Mouse (Mus musculus): ENCODE data around the gene Aig1. TPM values are rescaled to one million over a fixed set of nuclear protein-coding genes. Genes with fewer than 3 reads are reported as not detected.

Aig1 gene
- polyA plus RNA-seq, 1 experiment from 2014 or later: 20.3 TPM

DNA sequence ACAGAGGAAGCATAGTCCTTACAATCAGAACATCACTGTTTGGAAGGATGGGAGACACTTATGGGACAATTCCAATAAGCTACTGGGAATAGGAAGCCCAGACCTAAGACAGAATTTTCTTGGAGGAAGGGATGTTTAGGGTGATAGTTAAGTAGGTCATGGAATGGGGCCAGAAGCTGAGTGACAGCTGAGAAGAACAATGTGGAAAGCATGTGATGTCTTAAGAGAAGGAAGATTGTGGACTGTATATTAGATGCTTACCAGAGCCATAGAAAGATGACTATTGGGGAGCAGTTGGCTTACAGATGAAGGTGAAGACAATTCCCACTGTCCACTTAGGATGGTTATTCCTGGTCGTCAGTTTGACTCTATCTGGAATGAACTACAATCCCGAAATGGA is 191.3 kb downstream of the Aig1 start:
- WGBS: 89% methylated on average over 2 of the region's 2 CpGs

GRCm38 (mm10) chr10:13675033-13675379 is 193.8 kb downstream of the Aig1 start:
- Histone ChIP-seq H3K9me3 (ENCODE audit: control insufficient read depth, low read length) (no peaks in the 10 kb centered on the region), H3K4me1 (replicated peaks; ENCODE audit: control insufficient read depth, insufficient read depth, low read length) (no peaks in the 10 kb centered on the region), H3K9ac (ENCODE audit: low read depth, low read length) (no peak overlapping the region), H3K4me3 (ENCODE audit: low read depth, low read length) (no peak overlapping the region), H3K27me3 (replicated peaks; ENCODE audit: control insufficient read depth, insufficient read depth, low read length) (no peaks in the 10 kb centered on the region), H3K4me2 (no peak overlapping the region), H3K27ac (ENCODE audit: low read depth, low read length) (no peak overlapping the region), H3K36me3 (ENCODE audit: control insufficient read depth, insufficient read depth, low read length) (no peaks in the 10 kb centered on the region)
- DNase-seq (ENCODE audit: low spot score) (no peak), ATAC-seq (replicated peaks; ENCODE audit: low FRiP score) (no peak)
- WGBS: 93% methylated on average over 3 of the region's 3 CpGs

More for the DNA sequence above, 191.3 kb downstream of the Aig1 start:
- no peak overlapping the region for H3K27ac ChIP-seq (ENCODE audit: low read depth, low read length)
- DNase-seq (ENCODE audit: low spot score): no peak
- no peaks in the 10 kb centered on the region for H3K36me3 ChIP-seq (ENCODE audit: control insufficient read depth, insufficient read depth, low read length)
- no peak overlapping the region for H3K9ac ChIP-seq (ENCODE audit: low read depth, low read length)
- no peak overlapping the region for H3K4me3 ChIP-seq (ENCODE audit: low read depth, low read length)
- no peaks in the 10 kb centered on the region for H3K4me1 ChIP-seq (replicated peaks; ENCODE audit: control insufficient read depth, insufficient read depth, low read length)
- H3K4me2 ChIP-seq: no peak overlapping the region
- H3K9me3 ChIP-seq (ENCODE audit: control insufficient read depth, low read length): no peaks in the 10 kb centered on the region
- H3K27me3 ChIP-seq (replicated peaks; ENCODE audit: control insufficient read depth, insufficient read depth, low read length): no peaks in the 10 kb centered on the region
- no peak for ATAC-seq (replicated peaks; ENCODE audit: low FRiP score)

DNA sequence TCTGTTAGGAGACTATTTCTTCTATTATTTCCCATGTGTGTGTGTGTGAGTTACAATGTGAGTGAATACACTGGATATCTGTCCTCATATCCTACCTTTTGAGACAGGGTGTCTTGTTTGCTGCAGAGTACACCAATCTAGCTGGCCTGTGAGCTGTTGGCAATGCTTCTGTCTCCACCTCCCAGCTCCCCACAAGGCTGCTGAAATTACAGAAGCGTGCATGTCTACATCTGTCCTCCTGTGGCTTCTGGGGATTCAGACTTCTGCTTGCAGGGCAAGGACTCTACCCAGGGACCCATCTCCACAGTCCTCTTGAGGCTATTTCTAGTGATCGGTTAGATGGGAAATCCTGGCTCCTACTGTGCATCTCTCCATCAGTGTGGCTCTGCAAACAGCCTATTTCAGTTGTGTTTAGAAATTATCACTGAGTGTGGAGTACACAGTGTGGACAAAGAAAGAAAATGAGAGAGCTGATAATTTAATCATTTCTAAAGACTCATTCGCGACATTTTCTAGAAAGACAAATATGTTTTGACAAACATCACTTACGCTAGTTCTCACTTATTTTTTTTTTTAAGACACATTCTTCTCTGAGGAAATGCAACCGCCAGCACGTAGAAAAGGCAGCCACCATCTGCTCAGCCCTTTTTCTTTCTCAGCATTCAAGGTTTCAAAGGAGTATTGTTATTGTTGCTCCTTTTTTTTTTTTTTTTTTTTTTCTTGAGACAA is 194.3 kb downstream of the Aig1 start:
- ATAC-seq (replicated peaks; ENCODE audit: low FRiP score): no peak

DNA sequence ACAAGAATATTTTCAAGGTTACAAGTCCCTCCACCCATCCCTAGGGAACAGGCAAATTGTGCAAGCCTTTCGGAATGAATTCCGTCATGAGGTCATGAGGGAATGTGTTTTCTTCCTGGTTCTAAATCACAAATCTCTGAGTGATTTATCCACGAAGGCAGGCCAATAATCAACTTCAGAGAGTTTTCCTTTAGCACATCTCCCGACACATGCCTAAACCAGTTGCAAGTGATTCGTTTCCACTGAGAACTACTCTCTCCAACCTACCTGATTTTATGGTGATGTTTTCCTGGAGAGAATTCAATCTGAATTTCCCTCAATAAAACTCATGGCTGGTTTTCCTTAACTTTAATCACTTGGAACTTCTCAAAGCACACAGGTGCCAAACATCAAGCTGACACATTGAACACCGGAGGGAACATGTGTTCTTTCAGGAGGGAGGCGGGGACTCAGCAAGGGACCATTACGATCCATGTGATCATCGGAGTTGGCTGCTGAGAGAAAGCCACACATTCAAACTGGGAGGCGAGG is 201.5 kb downstream of the Aig1 start:
- H3K36me3 ChIP-seq (ENCODE audit: control insufficient read depth, insufficient read depth, low read length): no peaks in the 10 kb centered on the region
- H3K9ac ChIP-seq (ENCODE audit: low read depth, low read length): no peak overlapping the region
- H3K4me1 ChIP-seq (replicated peaks; ENCODE audit: control insufficient read depth, insufficient read depth, low read length): no peaks in the 10 kb centered on the region
- WGBS: 80% methylated on average over 10 of the region's 10 CpGs
- no peaks in the 10 kb centered on the region for H3K9me3 ChIP-seq (ENCODE audit: control insufficient read depth, low read length)
- ATAC-seq (replicated peaks; ENCODE audit: low FRiP score) (no peak), DNase-seq (ENCODE audit: low spot score) (no peak)
- no peak overlapping the region for H3K4me3 ChIP-seq (ENCODE audit: low read depth, low read length)
- H3K27ac ChIP-seq (ENCODE audit: low read depth, low read length): no peak overlapping the region
- H3K27me3 ChIP-seq (replicated peaks; ENCODE audit: control insufficient read depth, insufficient read depth, low read length): no peaks in the 10 kb centered on the region
- H3K4me2 ChIP-seq: no peak overlapping the region

More for the DNA sequence above, 194.3 kb downstream of the Aig1 start:
- Histone ChIP-seq H3K4me3 (ENCODE audit: low read depth, low read length) (no peak overlapping the region), H3K36me3 (ENCODE audit: control insufficient read depth, insufficient read depth, low read length) (no peaks in the 10 kb centered on the region), H3K4me1 (replicated peaks; ENCODE audit: control insufficient read depth, insufficient read depth, low read length) (no peaks in the 10 kb centered on the region), H3K27ac (ENCODE audit: low read depth, low read length) (no peak overlapping the region), H3K9me3 (ENCODE audit: control insufficient read depth, low read length) (no peaks in the 10 kb centered on the region), H3K9ac (ENCODE audit: low read depth, low read length) (no peak overlapping the region), H3K4me2 (no peak overlapping the region), H3K27me3 (replicated peaks; ENCODE audit: control insufficient read depth, insufficient read depth, low read length) (no peaks in the 10 kb centered on the region)
- no peak for DNase-seq (ENCODE audit: low spot score)
- WGBS: 88% methylated on average over 7 of the region's 7 CpGs

DNA sequence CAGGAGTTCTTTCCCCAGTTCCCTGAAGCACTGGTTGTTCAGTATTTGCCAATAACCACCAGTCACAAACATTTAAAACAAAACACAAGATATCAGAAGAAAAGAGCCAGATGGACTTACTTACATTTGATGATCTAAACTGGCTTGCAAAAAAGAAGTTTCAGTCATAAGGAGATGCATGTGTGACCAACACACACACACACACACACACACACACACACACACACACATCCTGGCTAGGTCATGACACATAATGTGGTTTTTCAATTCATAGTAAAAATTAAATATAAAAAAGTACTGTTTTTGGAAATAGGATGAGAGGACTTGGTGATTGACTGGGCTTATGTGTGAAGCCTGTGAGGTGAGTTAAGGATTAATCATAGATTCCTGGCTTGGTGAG is 205.3 kb downstream of the Aig1 start:
- Histone ChIP-seq H3K4me2 (no peak overlapping the region), H3K27me3 (replicated peaks; ENCODE audit: control insufficient read depth, insufficient read depth, low read length) (no peaks in the 10 kb centered on the region), H3K9ac (ENCODE audit: low read depth, low read length) (no peak overlapping the region), H3K4me1 (replicated peaks; ENCODE audit: control insufficient read depth, insufficient read depth, low read length) (no peaks in the 10 kb centered on the region), H3K27ac (ENCODE audit: low read depth, low read length) (no peak overlapping the region), H3K9me3 (ENCODE audit: control insufficient read depth, low read length) (no peaks in the 10 kb centered on the region), H3K4me3 (ENCODE audit: low read depth, low read length) (no peak overlapping the region), H3K36me3 (ENCODE audit: control insufficient read depth, insufficient read depth, low read length) (no peaks in the 10 kb centered on the region)
- DNase-seq (ENCODE audit: low spot score): no peak
- no peak for ATAC-seq (replicated peaks; ENCODE audit: low FRiP score)

GRCm38 (mm10) chr10:13659778-13660177 is 209.0 kb downstream of the Aig1 start:
- 69% methylated on average over 2 of the region's 2 CpGs for WGBS

DNA sequence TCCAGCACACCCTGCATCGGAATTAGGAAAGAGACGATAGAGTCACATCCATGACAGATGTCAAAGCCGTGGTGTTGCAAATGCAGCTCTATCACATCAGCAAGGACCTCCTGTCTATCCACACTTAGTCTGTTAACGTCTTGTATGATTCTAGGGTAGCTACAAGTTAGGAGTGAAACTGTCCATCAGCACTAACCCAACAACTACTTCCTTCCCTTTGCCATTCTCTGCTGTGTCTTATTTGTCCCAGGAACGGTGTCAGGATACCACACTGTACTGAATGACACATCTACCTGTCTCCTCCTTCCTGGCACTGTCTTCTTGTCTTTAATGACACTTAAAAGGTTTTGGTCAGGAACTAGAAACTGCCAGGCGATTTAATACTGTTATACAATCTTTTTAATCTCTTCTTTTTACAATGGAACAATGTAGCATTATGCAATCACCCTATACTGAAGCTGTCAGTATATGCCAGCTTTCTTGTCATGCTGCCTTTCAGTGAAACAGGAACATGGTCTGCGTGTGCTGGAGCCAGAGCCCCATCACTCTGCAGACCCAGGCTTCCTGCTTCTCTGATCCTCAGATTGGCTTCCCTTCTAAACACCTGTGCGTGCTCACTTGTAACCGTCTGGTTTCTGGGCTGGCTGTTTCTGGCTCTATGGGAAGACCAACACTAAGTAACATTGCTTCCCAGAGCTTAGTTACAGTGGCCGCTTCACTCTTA is 214.9 kb downstream of the Aig1 start:
- Histone ChIP-seq H3K4me2 (no peak overlapping the region), H3K27ac (ENCODE audit: low read depth, low read length) (no peak overlapping the region), H3K9me3 (ENCODE audit: control insufficient read depth, low read length) (no peaks in the 10 kb centered on the region), H3K36me3 (ENCODE audit: control insufficient read depth, insufficient read depth, low read length) (no peaks in the 10 kb centered on the region), H3K4me1 (replicated peaks; ENCODE audit: control insufficient read depth, insufficient read depth, low read length) (no peaks in the 10 kb centered on the region), H3K9ac (ENCODE audit: low read depth, low read length) (no peak overlapping the region), H3K27me3 (replicated peaks; ENCODE audit: control insufficient read depth, insufficient read depth, low read length) (no peaks in the 10 kb centered on the region), H3K4me3 (ENCODE audit: low read depth, low read length) (no peak overlapping the region)
- DNase-seq (ENCODE audit: low spot score): no peak
- no peak for ATAC-seq (replicated peaks; ENCODE audit: low FRiP score)
- 78% methylated on average over 10 of the region's 10 CpGs for WGBS

More at GRCm38 (mm10) chr10:13659778-13660177, 209.0 kb downstream of the Aig1 start:
- no peaks in the 10 kb centered on the region for H3K27me3 ChIP-seq (replicated peaks; ENCODE audit: control insufficient read depth, insufficient read depth, low read length)
- no peak overlapping the region for H3K27ac ChIP-seq (ENCODE audit: low read depth, low read length)
- H3K36me3 ChIP-seq (ENCODE audit: control insufficient read depth, insufficient read depth, low read length): no peaks in the 10 kb centered on the region
- DNase-seq (ENCODE audit: low spot score) (no peak), ATAC-seq (replicated peaks; ENCODE audit: low FRiP score) (no peak)
- H3K4me2 ChIP-seq: no peak overlapping the region
- H3K4me3 ChIP-seq (ENCODE audit: low read depth, low read length): no peak overlapping the region
- no peak overlapping the region for H3K9ac ChIP-seq (ENCODE audit: low read depth, low read length)
- no peaks in the 10 kb centered on the region for H3K4me1 ChIP-seq (replicated peaks; ENCODE audit: control insufficient read depth, insufficient read depth, low read length)
- H3K9me3 ChIP-seq (ENCODE audit: control insufficient read depth, low read length): no peaks in the 10 kb centered on the region

DNA sequence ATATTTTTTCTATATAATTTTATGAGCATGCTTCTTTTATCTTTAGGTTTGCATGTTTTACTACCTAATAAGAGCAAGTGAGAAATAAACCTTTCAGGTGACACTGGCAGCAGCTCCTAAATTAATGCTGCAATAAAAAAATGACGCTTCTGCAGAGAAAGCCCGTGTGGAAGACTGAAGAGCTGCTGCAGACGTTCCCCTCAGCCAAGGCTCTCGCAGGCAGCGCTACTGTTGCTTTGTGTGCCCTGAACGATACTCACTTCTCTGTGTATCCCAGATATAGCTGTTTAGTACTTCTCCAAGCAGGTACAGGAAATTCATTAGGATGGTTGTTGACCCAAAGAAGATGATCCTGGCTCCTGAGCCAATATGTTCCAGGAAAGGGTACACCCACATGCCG is 215.5 kb downstream of the Aig1 start:
- 84% methylated on average over 7 of the region's 7 CpGs for WGBS
- H3K4me3 ChIP-seq (ENCODE audit: low read depth, low read length): no peak overlapping the region
- H3K27me3 ChIP-seq (replicated peaks; ENCODE audit: control insufficient read depth, insufficient read depth, low read length): no peaks in the 10 kb centered on the region
- H3K36me3 ChIP-seq (ENCODE audit: control insufficient read depth, insufficient read depth, low read length): no peaks in the 10 kb centered on the region
- H3K4me1 ChIP-seq (replicated peaks; ENCODE audit: control insufficient read depth, insufficient read depth, low read length): no peaks in the 10 kb centered on the region
- H3K4me2 ChIP-seq: no peak overlapping the region
- H3K9me3 ChIP-seq (ENCODE audit: control insufficient read depth, low read length): no peaks in the 10 kb centered on the region
- DNase-seq (ENCODE audit: low spot score) (no peak), ATAC-seq (replicated peaks; ENCODE audit: low FRiP score) (no peak)
- no peak overlapping the region for H3K27ac ChIP-seq (ENCODE audit: low read depth, low read length)
- no peak overlapping the region for H3K9ac ChIP-seq (ENCODE audit: low read depth, low read length)

DNA sequence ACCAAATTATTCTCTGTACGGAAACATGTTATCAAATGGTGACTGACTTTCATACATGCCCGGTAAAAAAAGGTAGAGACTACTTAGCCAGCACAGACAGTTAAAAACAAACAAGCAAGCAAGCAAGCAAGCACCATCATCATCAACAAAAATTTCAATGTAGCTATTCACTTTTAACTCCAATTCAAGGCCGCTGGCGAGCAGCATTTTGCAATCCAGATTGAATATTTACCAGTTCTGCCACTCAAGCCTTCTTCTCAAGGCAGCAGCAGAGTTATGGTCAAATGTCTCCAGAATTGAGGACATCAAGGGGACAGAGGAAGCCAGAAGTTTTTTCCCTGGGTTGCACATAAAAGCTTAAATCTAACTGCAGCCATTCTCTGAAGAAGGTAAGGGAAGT is 216.7 kb downstream of the Aig1 start:
- Histone ChIP-seq H3K36me3 (ENCODE audit: control insufficient read depth, insufficient read depth, low read length) (no peaks in the 10 kb centered on the region), H3K27ac (ENCODE audit: low read depth, low read length) (no peak overlapping the region), H3K4me3 (ENCODE audit: low read depth, low read length) (no peak overlapping the region), H3K4me1 (replicated peaks; ENCODE audit: control insufficient read depth, insufficient read depth, low read length) (no peaks in the 10 kb centered on the region), H3K27me3 (replicated peaks; ENCODE audit: control insufficient read depth, insufficient read depth, low read length) (no peaks in the 10 kb centered on the region), H3K4me2 (no peak overlapping the region), H3K9ac (ENCODE audit: low read depth, low read length) (no peak overlapping the region), H3K9me3 (ENCODE audit: control insufficient read depth, low read length) (no peaks in the 10 kb centered on the region)
- ATAC-seq (replicated peaks; ENCODE audit: low FRiP score) (no peak), DNase-seq (ENCODE audit: low spot score) (no peak)
- WGBS: 93% methylated on average over 4 of the region's 4 CpGs
